Mouse (Mus musculus) ES-E14 (cell line): ENCODE measurements around the gene Zfp536. TPM values are rescaled to one million over a fixed set of nuclear protein-coding genes. Genes with fewer than 3 reads are reported as not detected.

Experiments used
- DNase-seq: peaks from one replicate; pipeline ENCODE4 v3.0.0-alpha.2; 2013; ENCODE audit warnings: low read depth, low spot score
- H3K27ac ChIP-seq: 2 replicates; pipeline ENCODE4 v1.5.1; 2012; ENCODE audit warnings: low read depth, mild to moderate bottlenecking, low read length, moderate library complexity, mixed read lengths; ENCODE audit not compliant: poor library complexity, insufficient read depth, severe bottlenecking
- H3K36me3 ChIP-seq: 2 replicates; pipeline ENCODE4 v1.6.1; 2012; ENCODE audit warnings: mild to moderate bottlenecking, low read length, moderate library complexity, mixed read lengths; ENCODE audit not compliant: control insufficient read depth, poor library complexity, insufficient read depth, severe bottlenecking
- H3K4me1 ChIP-seq, 2 experiments: fragments of 150-350 bp in 1 of 2; sonication (generic) in 1 of 2; 2 replicates each; pipeline ENCODE4 v1.6.1; 2012; ENCODE audit warnings: low read length in 2 of 2, mild to moderate bottlenecking in 1 of 2, mixed read lengths in 1 of 2; ENCODE audit not compliant: control insufficient read depth in 2 of 2, insufficient read depth in 2 of 2, poor library complexity in 1 of 2
- H3K4me3 ChIP-seq, 2 experiments: fragments of 150-350 bp in 1 of 2; sonication (generic) in 1 of 2; 2 replicates each; pipeline ENCODE4 v1.5.1; 2012; ENCODE audit warnings: low read length in 2 of 2, low read depth in 1 of 2, mild to moderate bottlenecking in 1 of 2, mixed read lengths in 1 of 2; ENCODE audit not compliant: insufficient read depth in 1 of 2, poor library complexity in 1 of 2, severe bottlenecking in 1 of 2
- H3K9ac ChIP-seq: 2 replicates; pipeline ENCODE4 v1.6.1; 2012; ENCODE audit warnings: low read depth, mild to moderate bottlenecking, low read length, mixed read lengths; ENCODE audit not compliant: poor library complexity, insufficient read depth, severe bottlenecking
- H3K9me3 ChIP-seq: fragments of 150-350 bp; sonication (generic); 2 replicates; pipeline ENCODE4 v1.6.1; 2012; ENCODE audit warnings: low read depth, mild to moderate bottlenecking, low read length; ENCODE audit not compliant: control insufficient read depth, insufficient read depth
- CHD2 ChIP-seq: IDR thresholded peaks from 2 replicates; pipeline ENCODE4 v1.6.1; 2014; ENCODE audit warnings: mild to moderate bottlenecking, low read depth, low read length, inconsistent platforms
- HCFC1 ChIP-seq: IDR thresholded peaks from 2 replicates; pipeline ENCODE4 v1.6.1; 2012; ENCODE audit warnings: low read length, inconsistent platforms, borderline replicate concordance; ENCODE audit not compliant: insufficient read depth
- MAFK ChIP-seq: IDR thresholded peaks from 2 replicates; pipeline ENCODE4 v1.6.1; 2014; ENCODE audit warnings: mild to moderate bottlenecking, low read depth, low read length, inconsistent platforms; ENCODE audit not compliant: insufficient read depth
- ZC3H11A ChIP-seq: IDR thresholded peaks from 2 replicates; pipeline ENCODE4 v1.6.1; 2012; ENCODE audit warnings: low read depth, mild to moderate bottlenecking, inconsistent platforms, low read length, borderline replicate concordance
- ZNF384 ChIP-seq: IDR thresholded peaks from 2 replicates; pipeline ENCODE4 v1.6.1; 2012; ENCODE audit warnings: low read depth, low read length, inconsistent platforms
- in situ Hi-C, 2 experiments: fragments of 600-800 bp; cut with MboI; formaldehyde crosslinking; loops; one replicate each; pipeline ENCODE4 v1.15.1; 2025; ENCODE audit warnings: low sequenced_read_pairs in 2 of 2, inconsistent platforms in 1 of 2; ENCODE audit not compliant: unreplicated experiment in 2 of 2
- total RNA-seq: library from RNA; depleted of rRNA; stranded (reverse); fragments of 300-350 nt; gene quantifications from 2 replicates; pipeline ENCODE4 v1.2.3, GENCODE M21; 2012

Zfp536 gene
- total RNA-seq, 1 experiment: 2.2 TPM

DNA sequence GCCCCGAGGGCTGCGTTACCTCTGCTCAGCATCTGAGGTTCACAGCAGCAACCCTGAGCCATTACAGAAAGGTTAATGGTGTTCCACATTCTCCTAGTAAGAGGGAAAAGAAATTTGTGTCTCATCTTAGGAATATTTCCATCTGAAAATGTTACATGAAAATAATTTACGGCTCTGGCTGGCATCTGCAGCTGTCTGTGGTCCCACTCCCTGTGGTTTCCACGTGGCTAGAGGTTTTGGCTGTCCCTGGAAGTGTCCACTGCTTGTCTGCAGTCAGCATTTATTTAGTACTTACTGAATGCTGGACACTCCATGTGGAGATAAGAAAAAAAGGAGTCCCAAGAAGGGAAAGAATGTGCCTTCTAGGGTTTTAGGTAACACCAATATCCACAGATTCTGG, 15.3 kb upstream of the Zfp536 start:
- no peak for DNase-seq
- Histone ChIP-seq H3K4me3 (no peak overlapping the region), H3K27ac (no peak overlapping the region), H3K36me3 (no peaks in the 10 kb centered on the region), H3K9me3 (no peaks in the 10 kb centered on the region), H3K4me1 (no peaks in the 10 kb centered on the region), H3K9ac (no peak overlapping the region)
- in situ Hi-C loops: loop anchor here in 1 of 2 experiments (25.0 kb wide), 1 partner anchor 426 kb away; no protein-coding TSS in a partner anchor
- TF ChIP-seq ZNF384: no peak
- no peak for TF ChIP-seq CHD2
- no peak for TF ChIP-seq MAFK
- no peak for TF ChIP-seq HCFC1
- no peak for TF ChIP-seq ZC3H11A

DNA sequence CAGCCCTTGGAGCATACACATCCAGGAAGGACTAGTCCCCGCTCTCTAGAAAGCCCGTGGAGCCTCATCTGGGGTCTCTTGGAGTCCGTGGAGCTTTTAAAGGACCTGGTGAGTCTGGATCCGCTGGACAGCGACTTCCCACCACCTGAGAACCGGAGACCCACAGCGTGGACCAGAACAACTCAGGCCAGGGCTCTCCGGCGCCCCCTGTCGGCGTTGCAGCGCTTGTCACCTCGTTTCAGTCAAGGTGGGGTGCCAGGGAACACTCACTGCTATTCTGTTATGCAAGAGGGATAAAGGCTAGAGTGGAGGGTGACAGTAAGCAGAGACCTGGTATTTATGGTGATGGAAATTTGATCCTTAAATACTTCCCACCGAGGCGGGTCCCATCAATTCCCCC, 2.1 kb upstream of the Zfp536 start:
- TF ChIP-seq CHD2: no peak
- no peak for TF ChIP-seq MAFK
- TF ChIP-seq ZNF384: no peak
- no peak for TF ChIP-seq HCFC1
- TF ChIP-seq ZC3H11A: peak; percentile 36; the same call in 1 of the 2 replicates
- Histone ChIP-seq H3K4me1 (peaks cover 0 to 4% of the 10 kb centered on the region in 2 experiments; a peak in 1 of 4 replicates), H3K36me3 (no peaks in the 10 kb centered on the region), H3K9ac (no peak overlapping the region), H3K27ac (no peak overlapping the region), H3K9me3 (no peaks in the 10 kb centered on the region), H3K4me3 (no peak overlapping the region)
- in situ Hi-C loops: loop anchor here in 1 of 2 experiments (25.0 kb wide), 1 partner anchor 413 kb away; no protein-coding TSS in a partner anchor
- DNase-seq: no peak

DNA sequence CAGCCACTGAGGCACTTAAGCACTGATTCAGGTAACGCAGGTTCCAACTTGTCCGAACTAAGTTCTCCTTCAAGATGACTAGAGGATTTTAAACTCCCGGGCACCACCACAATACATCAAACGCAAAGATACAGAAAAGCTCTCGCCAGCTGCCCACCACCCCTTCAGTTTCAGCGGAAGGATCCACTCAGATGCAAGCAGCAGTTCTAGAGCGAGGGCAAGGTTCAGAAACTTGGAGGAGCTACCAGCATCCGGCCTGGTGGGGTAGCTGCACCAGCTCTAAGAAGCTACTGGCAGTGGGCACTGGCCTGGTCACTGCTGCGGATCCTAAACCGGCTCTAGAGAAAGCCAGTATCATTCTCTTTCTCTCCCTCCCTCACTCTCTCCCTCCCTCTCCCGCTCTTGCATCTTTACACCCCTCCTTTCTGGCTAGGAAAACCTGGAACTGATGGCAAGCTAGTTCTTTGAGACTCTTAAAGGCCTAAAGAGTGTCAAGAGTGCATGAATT, 1.1 kb upstream of the Zfp536 start:
- TF ChIP-seq ZC3H11A (no peak), CHD2 (no peak), MAFK (no peak), ZNF384 (no peak), HCFC1 (no peak)
- in situ Hi-C loops: loop anchor here (25.0 kb wide), 1 partner anchor 1087 kb away; the partner anchor contains the start of gene Tshz3 (in 2 of the 2)
- DNase-seq: no peak
- no peak overlapping the region for H3K9ac ChIP-seq
- H3K4me1 ChIP-seq: peaks cover 0 to 4% of the 10 kb centered on the region in 2 experiments; a peak in 1 of 4 replicates
- no peaks in the 10 kb centered on the region for H3K9me3 ChIP-seq
- H3K4me3 ChIP-seq: no peak overlapping the region
- H3K36me3 ChIP-seq: no peaks in the 10 kb centered on the region
- H3K27ac ChIP-seq: no peak overlapping the region

DNA sequence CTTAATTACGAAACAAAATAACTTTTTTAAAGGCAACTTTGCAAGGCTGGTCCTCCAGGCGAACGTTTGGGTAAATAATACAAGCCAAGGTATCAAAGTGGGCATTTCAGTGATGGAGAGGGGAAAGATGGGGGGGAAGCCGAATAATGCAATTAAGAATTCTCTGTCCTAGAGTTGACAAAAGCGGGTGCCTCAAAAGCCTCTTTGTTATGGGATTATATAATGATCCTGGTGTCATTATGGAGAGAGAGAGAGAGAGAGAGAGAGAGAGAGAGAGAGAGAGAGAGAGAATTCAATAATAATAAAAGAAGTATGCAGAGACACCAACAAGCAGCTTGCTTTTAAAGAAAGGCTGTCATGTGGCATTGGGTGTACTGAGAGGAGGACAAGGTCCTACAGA, 465 bp upstream of the Zfp536 start:
- in situ Hi-C loops: loop anchor here (25.0 kb wide), 1 partner anchor 1087 kb away; the partner anchor contains the start of gene Tshz3 (in 2 of the 2)
- Histone ChIP-seq H3K4me3 (no peak overlapping the region), H3K9ac (no peak overlapping the region), H3K36me3 (no peaks in the 10 kb centered on the region), H3K27ac (no peak overlapping the region), H3K9me3 (no peaks in the 10 kb centered on the region), H3K4me1 (peaks cover 0 to 4% of the 10 kb centered on the region in 2 experiments; a peak in 1 of 4 replicates)
- no peak for DNase-seq
- no peak for TF ChIP-seq MAFK
- TF ChIP-seq ZNF384: no peak
- TF ChIP-seq CHD2: no peak
- TF ChIP-seq HCFC1: no peak
- TF ChIP-seq ZC3H11A: no peak
